Comparison of ENCODE assay signal across 10 mouse cellular contexts in the genomic region with DNA sequence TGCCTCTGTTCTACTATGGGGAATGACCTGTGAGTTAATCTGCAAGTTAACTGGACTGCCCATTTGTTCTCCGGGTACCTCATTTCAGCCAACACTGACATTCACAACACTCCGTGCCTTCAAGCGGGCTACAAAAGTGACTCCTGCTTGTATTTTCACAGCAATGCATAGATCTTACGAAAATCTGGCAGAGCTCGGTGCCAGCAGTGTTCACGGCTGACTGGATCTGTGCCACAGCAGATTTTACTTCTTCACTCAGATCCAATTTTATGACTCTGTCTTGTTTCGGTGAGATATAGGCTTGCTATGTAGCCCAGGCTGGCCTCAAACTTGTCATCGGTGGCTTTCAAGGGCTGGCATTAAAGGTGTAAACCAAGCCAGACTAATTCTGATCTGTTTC. TPM values are rescaled to one million over a fixed set of nuclear protein-coding genes. Genes with fewer than 3 reads are reported as not detected.
DNase-seq lines count a peak whose midpoint lies in the region; ATAC-seq and TF ChIP-seq lines count a peak whose summit lies in the region.
"Had no signal": no experiment of that assay in that cellular context is flagged by ENCODE, and none has a peak within 500 bp of the region (broad histone marks: within the 10 kb centered on the region; RNA-seq: fewer than 3 reads in every experiment).

No protein-coding gene starts in this region.

- H3K9ac ChIP-seq in hindbrain, postnatal 0 days (replicated peaks; ENCODE audit: low read length): no peak overlapping the region
- H3K9ac ChIP-seq: heart, embryonic 15.5 days had no signal

- ATAC-seq in hindbrain, postnatal 0 days: peak; percentile 43; the same call in 1 of the 2 replicates

- DNase-seq in hindbrain, postnatal 0 days (ENCODE audit: low spot score): peak; percentile 64
- no peak for DNase-seq in hindbrain, embryonic 10.5 days (ENCODE audit: low spot score)
- DNase-seq in brain, embryonic 14.5 days (ENCODE audit: low read depth): peak; percentile 89
- peak; percentile 74 to 82 for DNase-seq in cerebellum, postnatal 10 days
- peak; percentile 47 to 62 for DNase-seq in left cerebral cortex, postnatal 14 days (ENCODE audit: low spot score in 2 of 2)
- no peak for DNase-seq in spleen, postnatal 10 days (ENCODE audit: low spot score in 2 of 2)
- DNase-seq in adrenal gland, postnatal 25 days: no peak
- DNase-seq in heart, adult 9 months (ENCODE audit: low spot score in 2 of 2): no peak

- no peak overlapping the region for H3K4me3 ChIP-seq in hindbrain, postnatal 0 days (ENCODE audit: low read length)
- H3K4me3 ChIP-seq in hindbrain, embryonic 10.5 days: no peak overlapping the region
- H3K4me3 ChIP-seq: heart, embryonic 15.5 days; megakaryocyte, embryonic 14.5 days had no signal

- 40% methylated on average over 8 of the region's 8 CpGs for WGBS in hindbrain, postnatal 0 days
- WGBS in hindbrain, embryonic 10.5 days: 94% methylated on average over 8 of the region's 8 CpGs

- H3K9me3 ChIP-seq in hindbrain, postnatal 0 days (ENCODE audit: low read length): no peaks in the 10 kb centered on the region
- H3K9me3 ChIP-seq in hindbrain, embryonic 10.5 days: 0 out of 2 replicates have a peak, but pooled peaks cover 3% of the 10 kb centered on the region
- H3K9me3 ChIP-seq: heart, embryonic 15.5 days had no signal

- no peak for TF ChIP-seq POLR2A in brain, embryonic 14.5 days (IDR thresholded peaks at IDR 0.05; ENCODE audit: borderline replicate concordance, extremely low read depth, insufficient read depth, insufficient read length, poor library complexity, severe bottlenecking)

- TF ChIP-seq CTCF in hindbrain, postnatal 0 days (IDR thresholded peaks at IDR 0.05; ENCODE audit: low read depth): no peak
- TF ChIP-seq CTCF in brain, embryonic 14.5 days (IDR thresholded peaks at IDR 0.05; ENCODE audit: borderline replicate concordance, extremely low read depth, insufficient read depth, insufficient read length): no peak

- no peaks in the 10 kb centered on the region for H3K36me3 ChIP-seq in hindbrain, postnatal 0 days (ENCODE audit: insufficient read depth, low read length)
- peaks cover 10% of the 10 kb centered on the region; the same call in 1 of the 2 replicates for H3K36me3 ChIP-seq in hindbrain, embryonic 10.5 days
- H3K36me3 ChIP-seq: heart, embryonic 15.5 days had no signal

- intact Hi-C loops in left cerebral cortex, postnatal 14 days (cut with DNase I): no loop called here

- H3K4me1 ChIP-seq in hindbrain, postnatal 0 days (ENCODE audit: insufficient read depth, low read length): 0 out of 2 replicates have a peak, but pooled peaks cover 2% of the 10 kb centered on the region
- no peaks in the 10 kb centered on the region for H3K4me1 ChIP-seq in hindbrain, embryonic 10.5 days (replicated peaks)
- H3K4me1 ChIP-seq: heart, embryonic 15.5 days; megakaryocyte, embryonic 14.5 days had no signal

- H3K4me2 ChIP-seq in hindbrain, postnatal 0 days (ENCODE audit: low read depth, low read length): peak overlapping the region; percentile 27; the same call in 1 of the 2 replicates
- H3K4me2 ChIP-seq: heart, embryonic 15.5 days had no signal

- no peak overlapping the region; the same call in 1 of the 2 replicates for H3K27ac ChIP-seq in hindbrain, postnatal 0 days
- no peak overlapping the region for H3K27ac ChIP-seq in hindbrain, embryonic 10.5 days
- H3K27ac ChIP-seq: heart, embryonic 15.5 days had no signal

- H3K27me3 ChIP-seq in hindbrain, postnatal 0 days (ENCODE audit: insufficient read depth, low read length): no peaks in the 10 kb centered on the region
- no peaks in the 10 kb centered on the region for H3K27me3 ChIP-seq in hindbrain, embryonic 10.5 days (ENCODE audit: insufficient read depth, poor library complexity, severe bottlenecking)
- H3K27me3 ChIP-seq: heart, embryonic 15.5 days; megakaryocyte, embryonic 14.5 days had no signal

RNA-seq across cellular contexts. Expression of a gene that starts 15.2 kb away (rescaled TPM):
- 35.2 and 38.7 TPM in 2 replicates for total RNA-seq in hindbrain, postnatal 0 days (2014; rRNA removed)
- polyA plus RNA-seq in hindbrain, postnatal 0 days (2015; fragmentation: Nextera tagmentation; extraction: Ambion mirVana): 21.2 and 23.9 TPM in 2 replicates
- 10.7 and 13.7 TPM in 2 replicates for polyA plus RNA-seq in hindbrain, embryonic 10.5 days (2016; fragmentation: Nextera tagmentation; extraction: Ambion mirVana)
- polyA plus RNA-seq in brain, embryonic 14.5 days (2012; rRNA removed): 42.9 and 44.9 TPM in 2 replicates
- 10 to 100 TPM; 30.1 to 31.2 TPM for total RNA-seq in left cerebral cortex, postnatal 14 days (2021)
- 14.2 and 14.7 TPM in 2 replicates for total RNA-seq in adrenal gland, postnatal 25 days (2021)

Comparison
In these comparisons a context has a peak if more than half of its experiments do, and no peak if none do; other contexts are left out.
1. DNase-seq: peak in hindbrain, postnatal 0 days (single experiment), brain, embryonic 14.5 days (single experiment), cerebellum, postnatal 10 days (2 of 2) and left cerebral cortex, postnatal 14 days (2 of 2); none in hindbrain, embryonic 10.5 days (single experiment), spleen, postnatal 10 days (0 of 2), adrenal gland, postnatal 25 days (single experiment) and heart, adult 9 months (0 of 2).